Mouse (Mus musculus) inflammation-experienced regulatory T-cells, adult 16 weeks (primary cell): ENCODE measurements around the gene Gabrb2. TPM values are rescaled to one million over a fixed set of nuclear protein-coding genes. Genes with fewer than 3 reads are reported as not detected.

Experiments used
- polyA plus RNA-seq: library from polyadenylated mRNA; unstranded; fragments of 100-300 nt; shearing (Covaris generic); gene quantifications from one replicate; pipeline ENCODE4 v1.2.1, GENCODE M21; 2017

Gabrb2 gene
- not detected for polyA plus RNA-seq

GRCm38 (mm10) chr11:42418996-42419782 is at the start of gene Gabrb2:
Gene Gabrb2 (plus strand): TSS chr11:42419757.

Other genes starting within 250 kb of the Gabrb2 start
- gene Gabra1, start 236.8 kb upstream of the Gabrb2 start, polyA plus RNA-seq: not detected
- gene Gabra6, start 98.7 kb upstream of the Gabrb2 start, polyA plus RNA-seq: not detected